Mouse (Mus musculus): ENCODE measurements at regions not wholly inside any gene's neighbourhood (a gene's known extent, or its start where the extent isn't known, plus 50 kb on each side); places are given as distances from the start of the nearest gene placed in this dataset.

GRCm38 (mm10) chr1:137334137-137334536 is 373.9 kb upstream of the Nr5a2 start:
- Histone ChIP-seq H3K4me1 (ENCODE audit: control insufficient read depth, insufficient read depth, low read length) (no peaks in the 10 kb centered on the region; the same call in 1 of the 2 replicates), H3K9me3 (replicated peaks; ENCODE audit: control insufficient read depth, low read length, poor library complexity, severe bottlenecking) (no peaks in the 10 kb centered on the region), H3K4me2 (ENCODE audit: low read length) (no peak overlapping the region), H3K36me3 (ENCODE audit: control insufficient read depth, insufficient read depth, low read length) (no peaks in the 10 kb centered on the region), H3K27me3 (ENCODE audit: control insufficient read depth, insufficient read depth, low read depth, low read length) (no peaks in the 10 kb centered on the region), H3K9ac (ENCODE audit: low read depth, low read length) (no peak overlapping the region), H3K4me3 (ENCODE audit: low read depth, low read length) (no peak overlapping the region), H3K27ac (ENCODE audit: low read length) (no peak overlapping the region)
- WGBS = 88% methylated on average over 2 of the region's 2 CpGs
- ATAC-seq = no peak

GRCm38 (mm10) chr1:137332108-137332769 is 372.0 kb upstream of the Nr5a2 start:
- Histone ChIP-seq H3K4me3 (ENCODE audit: low read depth, low read length) (no peak overlapping the region), H3K27ac (ENCODE audit: low read length) (peak overlapping the region; percentile 15), H3K27me3 (ENCODE audit: control insufficient read depth, insufficient read depth, low read depth, low read length) (no peaks in the 10 kb centered on the region), H3K36me3 (ENCODE audit: control insufficient read depth, insufficient read depth, low read length) (no peaks in the 10 kb centered on the region), H3K4me1 (ENCODE audit: control insufficient read depth, insufficient read depth, low read length) (no peaks in the 10 kb centered on the region; the same call in 1 of the 2 replicates), H3K9ac (ENCODE audit: low read depth, low read length) (no peak overlapping the region), H3K4me2 (ENCODE audit: low read length) (no peak overlapping the region), H3K9me3 (replicated peaks; ENCODE audit: control insufficient read depth, low read length, poor library complexity, severe bottlenecking) (no peaks in the 10 kb centered on the region)
- 44% methylated on average over 8 of the region's 8 CpGs for WGBS
- ATAC-seq = peak; percentile 95

- peak; percentile 57 for ATAC-seq
- Histone ChIP-seq H3K36me3 (ENCODE audit: control insufficient read depth, insufficient read depth, low read length) (no peaks in the 10 kb centered on the region), H3K9ac (ENCODE audit: low read depth, low read length) (no peak overlapping the region), H3K4me3 (ENCODE audit: low read depth, low read length) (no peak overlapping the region), H3K9me3 (replicated peaks; ENCODE audit: control insufficient read depth, low read length, poor library complexity, severe bottlenecking) (no peaks in the 10 kb centered on the region), H3K27ac (ENCODE audit: low read length) (no peak overlapping the region), H3K4me1 (ENCODE audit: control insufficient read depth, insufficient read depth, low read length) (no peaks in the 10 kb centered on the region; the same call in 1 of the 2 replicates), H3K27me3 (ENCODE audit: control insufficient read depth, insufficient read depth, low read depth, low read length) (no peaks in the 10 kb centered on the region), H3K4me2 (ENCODE audit: low read length) (no peak overlapping the region)
- 52% methylated on average over 5 of the region's 5 CpGs for WGBS
Measured at GRCm38 (mm10) chr1:137331746-137332107, 371.5 kb upstream of the Nr5a2 start.

- H3K9ac ChIP-seq (ENCODE audit: low read depth, low read length) = no peak overlapping the region
- no peak overlapping the region for H3K27ac ChIP-seq (ENCODE audit: low read length)
- H3K4me2 ChIP-seq (ENCODE audit: low read length) = no peak overlapping the region
- no peaks in the 10 kb centered on the region for H3K9me3 ChIP-seq (replicated peaks; ENCODE audit: control insufficient read depth, low read length, poor library complexity, severe bottlenecking)
- H3K27me3 ChIP-seq (ENCODE audit: control insufficient read depth, insufficient read depth, low read depth, low read length) = no peaks in the 10 kb centered on the region
- H3K4me1 ChIP-seq (ENCODE audit: control insufficient read depth, insufficient read depth, low read length) = no peaks in the 10 kb centered on the region; the same call in 1 of the 2 replicates
- WGBS = 19% methylated on average over 3 of the region's 3 CpGs
- H3K4me3 ChIP-seq (ENCODE audit: low read depth, low read length) = no peak overlapping the region
- 0 out of 2 replicates have a peak, but pooled peaks have one; percentile 38 for ATAC-seq
- H3K36me3 ChIP-seq (ENCODE audit: control insufficient read depth, insufficient read depth, low read length) = no peaks in the 10 kb centered on the region
Measured at GRCm38 (mm10) chr1:137330634-137331033, 370.4 kb upstream of the Nr5a2 start.

GRCm38 (mm10) chr1:137323884-137324594 is 363.8 kb upstream of the Nr5a2 start:
- no peak overlapping the region for H3K27ac ChIP-seq (ENCODE audit: low read length)
- ATAC-seq = 0 out of 2 replicates have a peak, but pooled peaks have one; percentile 60

GRCm38 (mm10) chr1:137323035-137323680 is 362.9 kb upstream of the Nr5a2 start:
- Histone ChIP-seq H3K9ac (ENCODE audit: low read depth, low read length) (no peak overlapping the region), H3K27me3 (ENCODE audit: control insufficient read depth, insufficient read depth, low read depth, low read length) (no peaks in the 10 kb centered on the region), H3K36me3 (ENCODE audit: control insufficient read depth, insufficient read depth, low read length) (no peaks in the 10 kb centered on the region), H3K4me1 (ENCODE audit: control insufficient read depth, insufficient read depth, low read length) (no peaks in the 10 kb centered on the region), H3K4me3 (ENCODE audit: low read depth, low read length) (no peak overlapping the region), H3K27ac (ENCODE audit: low read length) (no peak overlapping the region), H3K9me3 (replicated peaks; ENCODE audit: control insufficient read depth, low read length, poor library complexity, severe bottlenecking) (no peaks in the 10 kb centered on the region), H3K4me2 (ENCODE audit: low read length) (no peak overlapping the region)
- ATAC-seq = no peak
- WGBS = 24% methylated on average over 2 of the region's 2 CpGs

More at GRCm38 (mm10) chr1:137323884-137324594, 363.8 kb upstream of the Nr5a2 start:
- no peaks in the 10 kb centered on the region for H3K4me1 ChIP-seq (ENCODE audit: control insufficient read depth, insufficient read depth, low read length)
- H3K9me3 ChIP-seq (replicated peaks; ENCODE audit: control insufficient read depth, low read length, poor library complexity, severe bottlenecking) = no peaks in the 10 kb centered on the region
- WGBS = 39% methylated on average over 8 of the region's 8 CpGs
- no peaks in the 10 kb centered on the region for H3K36me3 ChIP-seq (ENCODE audit: control insufficient read depth, insufficient read depth, low read length)
- no peak overlapping the region for H3K9ac ChIP-seq (ENCODE audit: low read depth, low read length)
- H3K4me2 ChIP-seq (ENCODE audit: low read length) = 0 out of 2 replicates have a peak overlapping the region, but pooled peaks have one; percentile 6
- no peaks in the 10 kb centered on the region for H3K27me3 ChIP-seq (ENCODE audit: control insufficient read depth, insufficient read depth, low read depth, low read length)
- H3K4me3 ChIP-seq (ENCODE audit: low read depth, low read length) = no peak overlapping the region

- Histone ChIP-seq H3K27me3 (ENCODE audit: control insufficient read depth, insufficient read depth, low read depth, low read length) (no peaks in the 10 kb centered on the region), H3K4me3 (ENCODE audit: low read depth, low read length) (no peak overlapping the region), H3K27ac (ENCODE audit: low read length) (no peak overlapping the region), H3K4me2 (ENCODE audit: low read length) (no peak overlapping the region), H3K36me3 (ENCODE audit: control insufficient read depth, insufficient read depth, low read length) (no peaks in the 10 kb centered on the region), H3K9me3 (replicated peaks; ENCODE audit: control insufficient read depth, low read length, poor library complexity, severe bottlenecking) (no peaks in the 10 kb centered on the region), H3K9ac (ENCODE audit: low read depth, low read length) (no peak overlapping the region), H3K4me1 (ENCODE audit: control insufficient read depth, insufficient read depth, low read length) (no peaks in the 10 kb centered on the region)
- 66% methylated on average over 5 of the region's 5 CpGs for WGBS
- ATAC-seq = peak; percentile 42; the same call in 1 of the 2 replicates
Measured at GRCm38 (mm10) chr1:137302757-137303422, 342.6 kb upstream of the Nr5a2 start.

- WGBS = 65% methylated on average over 10 of the region's 10 CpGs
- Histone ChIP-seq H3K4me1 (ENCODE audit: control insufficient read depth, insufficient read depth, low read length) (no peaks in the 10 kb centered on the region), H3K9ac (ENCODE audit: low read depth, low read length) (no peak overlapping the region), H3K27me3 (ENCODE audit: control insufficient read depth, insufficient read depth, low read depth, low read length) (no peaks in the 10 kb centered on the region), H3K36me3 (ENCODE audit: control insufficient read depth, insufficient read depth, low read length) (no peaks in the 10 kb centered on the region), H3K9me3 (replicated peaks; ENCODE audit: control insufficient read depth, low read length, poor library complexity, severe bottlenecking) (no peaks in the 10 kb centered on the region), H3K4me3 (ENCODE audit: low read depth, low read length) (no peak overlapping the region), H3K27ac (ENCODE audit: low read length) (no peak overlapping the region), H3K4me2 (ENCODE audit: low read length) (no peak overlapping the region)
- ATAC-seq = no peak
Measured at GRCm38 (mm10) chr1:137297780-137298569, 337.7 kb upstream of the Nr5a2 start.
